8 mouse cellular contexts compared by ENCODE assay signal in the genomic region with DNA sequence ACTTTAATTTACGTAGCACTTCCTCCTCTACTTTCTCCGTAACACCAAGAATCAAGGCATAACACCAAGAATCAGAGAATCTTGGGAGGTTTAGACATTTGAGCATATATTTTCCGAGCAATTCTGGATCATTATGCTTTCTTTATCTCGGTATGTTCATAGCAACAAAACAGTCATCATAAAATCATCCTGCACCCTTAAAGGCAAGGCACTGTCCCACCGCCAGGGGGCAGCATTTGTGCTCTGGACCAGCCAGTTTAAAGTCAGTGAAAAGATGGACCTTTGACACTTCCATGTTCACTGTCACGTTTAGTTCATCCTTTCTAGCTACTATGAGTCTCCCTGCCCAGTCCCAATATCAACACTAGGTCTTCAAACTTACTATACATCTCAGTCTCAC.
DNase-seq lines count a peak whose midpoint lies in the region; ATAC-seq and TF ChIP-seq lines count a peak whose summit lies in the region.

No protein-coding gene starts in this region.

- no peak for TF ChIP-seq POLR2A in small intestine, adult 2 months (IDR thresholded peaks at IDR 0.05; ENCODE audit: low read depth, low read length)

- H3K27ac ChIP-seq in gastrocnemius, adult 2 months: no peak overlapping the region
- no peak overlapping the region for H3K27ac ChIP-seq in midbrain, postnatal 0 days (ENCODE audit: low read depth, low read length)
- H3K27ac ChIP-seq in midbrain, embryonic 15.5 days: no peak overlapping the region
- H3K27ac ChIP-seq in small intestine, adult 2 months (ENCODE audit: insufficient read depth, low read depth, low read length): no peak overlapping the region
- no peak overlapping the region for H3K27ac ChIP-seq in forebrain, embryonic 12.5 days

- no peaks in the 10 kb centered on the region for H3K36me3 ChIP-seq in midbrain, postnatal 0 days (ENCODE audit: insufficient read depth, low read length)
- no peaks in the 10 kb centered on the region for H3K36me3 ChIP-seq in midbrain, embryonic 15.5 days (replicated peaks)
- no peaks in the 10 kb centered on the region for H3K36me3 ChIP-seq in small intestine, adult 2 months (ENCODE audit: control insufficient read depth, insufficient read depth, low read length)
- H3K36me3 ChIP-seq in forebrain, embryonic 12.5 days (replicated peaks): no peaks in the 10 kb centered on the region

- H3K27me3 ChIP-seq in midbrain, postnatal 0 days (ENCODE audit: insufficient read depth, low read length): no peaks in the 10 kb centered on the region
- H3K27me3 ChIP-seq in midbrain, embryonic 15.5 days (replicated peaks): no peaks in the 10 kb centered on the region
- H3K27me3 ChIP-seq in small intestine, adult 2 months (ENCODE audit: control insufficient read depth, insufficient read depth, low read length): no peaks in the 10 kb centered on the region
- no peaks in the 10 kb centered on the region for H3K27me3 ChIP-seq in forebrain, embryonic 12.5 days

- TF ChIP-seq CTCF in gastrocnemius, adult 2 months (IDR thresholded peaks at IDR 0.05): peak; percentile 62
- TF ChIP-seq CTCF in midbrain, postnatal 0 days (IDR thresholded peaks at IDR 0.05): peak; percentile 62
- peak; percentile 29; the same call in 1 of the 2 replicates for TF ChIP-seq CTCF in small intestine, adult 2 months (IDR thresholded peaks at IDR 0.05; ENCODE audit: extremely low read depth, insufficient read length, insufficient replicate concordance, low read depth, low read length)

- WGBS in midbrain, postnatal 0 days: 67% methylated on average over 6 of the region's 6 CpGs
- WGBS in midbrain, embryonic 15.5 days: 65% methylated on average over 6 of the region's 6 CpGs
- 58% methylated on average over 6 of the region's 6 CpGs for WGBS in small intestine, adult 2 months
- WGBS in forebrain, embryonic 12.5 days: 66% methylated on average over 6 of the region's 6 CpGs

- no peak overlapping the region for H3K4me3 ChIP-seq in gastrocnemius, adult 2 months
- no peak overlapping the region for H3K4me3 ChIP-seq in midbrain, postnatal 0 days (ENCODE audit: low read depth, low read length)
- no peak overlapping the region for H3K4me3 ChIP-seq in midbrain, embryonic 15.5 days
- H3K4me3 ChIP-seq in small intestine, adult 2 months (ENCODE audit: low read depth, low read length): no peak overlapping the region
- no peak overlapping the region for H3K4me3 ChIP-seq in forebrain, embryonic 12.5 days (replicated peaks)

- no peak for ATAC-seq in midbrain, postnatal 0 days (ENCODE audit: low FRiP score)
- no peak for ATAC-seq in midbrain, embryonic 15.5 days (replicated peaks)
- no peak for ATAC-seq in forebrain, embryonic 12.5 days (ENCODE audit: low FRiP score)

- no peak overlapping the region for H3K4me2 ChIP-seq in midbrain, postnatal 0 days (ENCODE audit: low read depth, low read length, poor library complexity, severe bottlenecking)
- no peak overlapping the region for H3K4me2 ChIP-seq in midbrain, embryonic 15.5 days
- no peak overlapping the region for H3K4me2 ChIP-seq in forebrain, embryonic 12.5 days

- no peak for DNase-seq in gastrocnemius, adult 2 months
- no peak for DNase-seq in gastrocnemius, postnatal 4 days (ENCODE audit: low spot score in 2 of 2)
- no peak for DNase-seq in midbrain, postnatal 0 days (ENCODE audit: low spot score)
- peak; percentile 71 to 73 for DNase-seq in cerebellum, postnatal 36 days
- no peak for DNase-seq in ovary, adult 18-20 months (ENCODE audit: low spot score)

- H3K9me3 ChIP-seq in midbrain, postnatal 0 days (ENCODE audit: low read length): no peaks in the 10 kb centered on the region
- H3K9me3 ChIP-seq in midbrain, embryonic 15.5 days: no peaks in the 10 kb centered on the region
- no peaks in the 10 kb centered on the region for H3K9me3 ChIP-seq in forebrain, embryonic 12.5 days

- H3K9ac ChIP-seq in midbrain, postnatal 0 days (replicated peaks; ENCODE audit: low read length, poor library complexity, severe bottlenecking): no peak overlapping the region
- no peak overlapping the region for H3K9ac ChIP-seq in midbrain, embryonic 15.5 days
- no peak overlapping the region for H3K9ac ChIP-seq in forebrain, embryonic 12.5 days

- H3K4me1 ChIP-seq in midbrain, postnatal 0 days (ENCODE audit: insufficient read depth, low read length): no peaks in the 10 kb centered on the region
- no peaks in the 10 kb centered on the region for H3K4me1 ChIP-seq in midbrain, embryonic 15.5 days
- H3K4me1 ChIP-seq in small intestine, adult 2 months (ENCODE audit: control insufficient read depth, insufficient read depth, insufficient read length, low read length): no peaks in the 10 kb centered on the region
- no peaks in the 10 kb centered on the region for H3K4me1 ChIP-seq in forebrain, embryonic 12.5 days

- intact Hi-C loops in gastrocnemius, adult 2 months (cut with DNase I): no loop called here

Comparison
In these comparisons a context has a peak if more than half of its experiments do, and no peak if none do; other contexts are left out.
1. DNase-seq: peak in cerebellum, postnatal 36 days (2 of 2); none in gastrocnemius, adult 2 months (single experiment), gastrocnemius, postnatal 4 days (0 of 2), midbrain, postnatal 0 days (single experiment) and ovary, adult 18-20 months (single experiment).
2. Peak in every context shown above with its lines, with median percentiles within 50 percentile points of each other: CTCF ChIP-seq.